Comparison of ENCODE assay signal across 16 mouse cellular contexts in the genomic region with DNA sequence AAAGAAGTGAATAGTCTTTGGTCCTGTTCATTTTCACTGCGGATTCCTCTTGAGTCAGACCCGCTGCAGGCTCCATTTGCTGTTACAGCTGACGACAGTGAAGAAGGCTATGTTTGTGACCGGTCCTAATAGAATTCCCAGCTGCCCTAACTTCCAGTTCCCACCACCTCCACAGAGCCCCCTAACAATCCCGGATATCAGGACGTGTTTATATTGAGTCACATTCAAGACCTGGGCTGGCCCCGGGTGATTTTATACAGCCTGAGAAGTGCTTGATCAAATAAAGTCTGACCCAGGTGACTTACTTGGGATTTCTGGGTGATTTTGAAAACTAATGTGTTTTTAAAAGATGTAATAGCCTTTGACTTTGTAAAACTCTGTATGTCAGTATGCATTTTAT. TPM values are rescaled to one million over a fixed set of nuclear protein-coding genes. Genes with fewer than 3 reads are reported as not detected.
"Had no signal": no experiment of that assay in that cellular context is flagged by ENCODE, and none has a peak within 500 bp of the region (broad histone marks: within the 10 kb centered on the region; RNA-seq: fewer than 3 reads in every experiment).

No protein-coding gene starts in this region.

- H3K4me3 ChIP-seq: left cerebral cortex, adult 2 months; limb, embryonic 10.5 days; liver, embryonic 15.5 days; megakaryocyte, embryonic 14.5 days; midbrain, embryonic 15.5 days; neural tube, embryonic 12.5 days had no signal

- H3K4me2 ChIP-seq: liver, embryonic 11.5 days; liver, embryonic 15.5 days; midbrain, embryonic 11.5 days; midbrain, embryonic 15.5 days; neural tube, embryonic 12.5 days had no signal

- DNase-seq: kidney, postnatal 10 days; kidney, postnatal 4 days; lung, adult 2 months; lung, postnatal 10 days; thymus, postnatal 4 days had no signal

- H3K27ac ChIP-seq: left cerebral cortex, adult 2 months; limb, embryonic 10.5 days; liver, embryonic 15.5 days; macrophage; midbrain, embryonic 15.5 days; neural tube, embryonic 12.5 days; stomach, postnatal 0 days had no signal

- H3K4me1 ChIP-seq: midbrain, embryonic 15.5 days had no signal

- H3K9ac ChIP-seq: liver, embryonic 15.5 days; midbrain, embryonic 15.5 days; neural tube, embryonic 12.5 days had no signal

- H3K36me3 ChIP-seq: midbrain, embryonic 15.5 days had no signal

- H3K27me3 ChIP-seq: liver, embryonic 15.5 days; midbrain, embryonic 15.5 days; neural tube, embryonic 12.5 days had no signal

- H3K9me3 ChIP-seq: limb, embryonic 10.5 days; liver, embryonic 15.5 days; megakaryocyte, embryonic 14.5 days; midbrain, embryonic 15.5 days; neural tube, embryonic 12.5 days had no signal

RNA-seq across cellular contexts. Expression of gene C1qtnf9, which starts 5.2 kb away (rescaled TPM):
- total RNA-seq: monocyte, adult 5-6 weeks had no signal
- polyA plus RNA-seq: macrophage; midbrain, embryonic 11.5 days had no signal
